Mouse (Mus musculus) cerebellum, adult 9-11 months (tissue): ENCODE measurements at regions not wholly inside any gene's neighbourhood (a gene's known extent, or its start where the extent isn't known, plus 50 kb on each side); places are given as distances from the start of the nearest gene placed in this dataset.

Experiments used
- DNase-seq: peaks from one replicate; pipeline ENCODE4 v3.0.0; 2022

DNA sequence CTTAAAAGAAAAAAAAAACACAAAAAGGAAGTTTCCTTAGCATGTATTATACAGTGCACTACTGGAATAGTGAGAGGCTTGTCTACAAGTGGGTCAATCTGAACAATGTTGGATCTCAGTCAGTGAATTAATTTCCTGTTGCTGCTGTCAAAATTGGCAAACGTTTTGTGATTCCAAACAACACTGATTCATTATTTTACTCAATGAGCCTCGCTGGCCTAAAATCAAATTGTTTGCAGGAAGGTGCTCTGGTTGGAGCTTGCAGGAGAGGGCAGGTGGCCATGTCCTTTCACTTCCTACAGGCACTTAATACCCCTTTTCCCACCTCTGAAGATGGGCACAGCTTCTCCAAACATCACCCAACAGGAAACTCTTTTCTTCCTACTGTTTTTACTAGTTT is 226.3 kb upstream of the Bche start:
- peak; percentile 4 for DNase-seq

DNA sequence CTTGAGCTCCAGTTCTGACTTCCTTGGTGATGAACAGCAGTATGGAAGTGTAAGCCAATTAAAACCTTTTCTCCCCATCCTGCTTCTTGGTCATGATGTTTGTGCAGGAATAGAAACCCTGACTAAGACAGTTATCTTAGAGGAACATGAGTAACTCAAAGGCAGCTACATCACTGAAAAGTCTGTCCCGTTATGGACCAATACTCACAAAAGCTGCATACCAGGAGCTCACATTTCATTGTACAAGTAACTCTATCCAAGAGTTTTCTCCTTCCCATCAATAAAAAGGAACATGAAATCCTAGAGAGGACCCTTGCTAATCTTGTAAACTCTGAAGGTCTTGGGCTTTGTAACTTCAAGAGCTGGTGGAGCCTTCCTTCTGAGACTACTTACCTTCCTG is 224.0 kb upstream of the Bche start:
- no peak for DNase-seq
